Mouse (Mus musculus): ENCODE data around the gene Slc13a4.

Gene Slc13a4

GRCm38 (mm10) chr6:35308037-35308436 lies at the start of gene Slc13a4:
Slc13a4 (minus strand) TSS chr6:35308131.
- DNase-seq: no peak

GRCm38 (mm10) chr6:35355320-35355719 lies 47.4 kb upstream of the Slc13a4 start:
- no peak for DNase-seq

- peak; percentile 22 for DNase-seq
Measured at GRCm38 (mm10) chr6:35354622-35354998, 46.7 kb upstream of the Slc13a4 start.

- DNase-seq: peak; percentile 20
Measured at GRCm38 (mm10) chr6:35353846-35354621, 46.1 kb upstream of the Slc13a4 start.

- no peak for DNase-seq
Measured at GRCm38 (mm10) chr6:35353416-35353815, 45.5 kb upstream of the Slc13a4 start.

- peak; percentile 13 for DNase-seq
Measured at GRCm38 (mm10) chr6:35352867-35353266, 44.9 kb upstream of the Slc13a4 start.

GRCm38 (mm10) chr6:35351826-35352225 lies 43.9 kb upstream of the Slc13a4 start:
- no peak for DNase-seq

- DNase-seq: no peak
Measured at GRCm38 (mm10) chr6:35349784-35350183, 41.9 kb upstream of the Slc13a4 start.

GRCm38 (mm10) chr6:35338640-35339039 lies 30.7 kb upstream of the Slc13a4 start:
- DNase-seq: no peak

GRCm38 (mm10) chr6:35337836-35338235 lies 29.9 kb upstream of the Slc13a4 start:
- no peak for DNase-seq

- no peak for DNase-seq
Measured at GRCm38 (mm10) chr6:35335452-35335851, 27.5 kb upstream of the Slc13a4 start.

GRCm38 (mm10) chr6:35334278-35334677 lies 26.3 kb upstream of the Slc13a4 start:
- no peak for DNase-seq

GRCm38 (mm10) chr6:35333632-35334031 lies 25.7 kb upstream of the Slc13a4 start:
- no peak for DNase-seq

- no peak for DNase-seq
Measured at GRCm38 (mm10) chr6:35330834-35331233, 22.9 kb upstream of the Slc13a4 start.

- DNase-seq: no peak
Measured at GRCm38 (mm10) chr6:35329956-35330355, 22.0 kb upstream of the Slc13a4 start.

- no peak for DNase-seq
Measured at GRCm38 (mm10) chr6:35326111-35326515, 18.2 kb upstream of the Slc13a4 start, which contains the start of gene Fam180a. Fam180a (minus strand) TSS chr6:35326141.

GRCm38 (mm10) chr6:35324306-35324705 lies 16.4 kb upstream of the Slc13a4 start:
- no peak for DNase-seq

GRCm38 (mm10) chr6:35323046-35323445 lies 15.1 kb upstream of the Slc13a4 start:
- no peak for DNase-seq

GRCm38 (mm10) chr6:35321105-35321504 lies 13.2 kb upstream of the Slc13a4 start:
- no peak for DNase-seq

- DNase-seq: no peak
Measured at GRCm38 (mm10) chr6:35319850-35320249, 11.9 kb upstream of the Slc13a4 start.

GRCm38 (mm10) chr6:35313520-35313919 lies 5.6 kb upstream of the Slc13a4 start:
- DNase-seq: no peak

- DNase-seq: no peak
Measured at GRCm38 (mm10) chr6:35309406-35309805, 1.5 kb upstream of the Slc13a4 start.

- DNase-seq: no peak
Measured at GRCm38 (mm10) chr6:35307136-35307535, 795 bp downstream of the Slc13a4 start.

GRCm38 (mm10) chr6:35303355-35303900 lies 4.5 kb downstream of the Slc13a4 start:
- no peak for DNase-seq

GRCm38 (mm10) chr6:35302581-35302980 lies 5.3 kb downstream of the Slc13a4 start:
- DNase-seq: no peak

Data from thymus, postnatal 4 days (tissue).